Mouse (Mus musculus): ENCODE data around the gene Rnf183. TPM values are rescaled to one million over a fixed set of nuclear protein-coding genes. Genes with fewer than 3 reads are reported as not detected.

The Rnf183 gene
- polyA plus RNA-seq, 1 experiment = 0.84 TPM

GRCm38 (mm10) chr4:62429616-62430015 is 5.4 kb downstream of the Rnf183 start:
- TF ChIP-seq FOSL1 (IDR thresholded peaks at IDR 0.05; ENCODE audit: insufficient read depth, low read length, poor library complexity, severe bottlenecking) (no peak), CEBPB (IDR thresholded peaks at IDR 0.05; ENCODE audit: low read depth) (no peak), CTCF (IDR thresholded peaks at IDR 0.05; ENCODE audit: control insufficient read depth, insufficient read depth, insufficient read length) (no peak), MAX (IDR thresholded peaks at IDR 0.05) (no peak), USF1 (IDR thresholded peaks at IDR 0.05; ENCODE audit: low read depth) (no peak), MYOG (IDR thresholded peaks at IDR 0.05; ENCODE audit: control insufficient read depth, extremely low read depth, insufficient read length) (no peak), MYOD1 (IDR thresholded peaks at IDR 0.05; ENCODE audit: control insufficient read depth, insufficient read length, low read depth) (no peak)
- H3K27me3 ChIP-seq (ENCODE audit: control insufficient read depth, insufficient read depth, insufficient read length) = no peaks in the 10 kb centered on the region
- no peaks in the 10 kb centered on the region for H3K79me2 ChIP-seq (ENCODE audit: control insufficient read depth, insufficient read depth)
- H3K4me3 ChIP-seq (ENCODE audit: insufficient read depth, poor library complexity, severe bottlenecking) = no peak overlapping the region
- peaks cover 7% of the 10 kb centered on the region for H3K36me3 ChIP-seq (ENCODE audit: control insufficient read depth, insufficient read depth)
- no peak overlapping the region for H3ac ChIP-seq (ENCODE audit: control insufficient read depth, insufficient read length, low read depth)
- no peaks in the 10 kb centered on the region for H3K79me3 ChIP-seq (ENCODE audit: low read depth)

- H3ac ChIP-seq (ENCODE audit: control insufficient read depth, insufficient read length, low read depth) = no peak overlapping the region
- H3K4me3 ChIP-seq (ENCODE audit: insufficient read depth, poor library complexity, severe bottlenecking) = no peak overlapping the region
- TF ChIP-seq MYOG (IDR thresholded peaks at IDR 0.05; ENCODE audit: control insufficient read depth, extremely low read depth, insufficient read length) (no peak), CEBPB (IDR thresholded peaks at IDR 0.05; ENCODE audit: low read depth) (no peak), MAX (IDR thresholded peaks at IDR 0.05) (no peak), USF1 (IDR thresholded peaks at IDR 0.05; ENCODE audit: low read depth) (no peak), CTCF (IDR thresholded peaks at IDR 0.05; ENCODE audit: control insufficient read depth, insufficient read depth, insufficient read length) (no peak), FOSL1 (IDR thresholded peaks at IDR 0.05; ENCODE audit: insufficient read depth, low read length, poor library complexity, severe bottlenecking) (no peak), MYOD1 (IDR thresholded peaks at IDR 0.05; ENCODE audit: control insufficient read depth, insufficient read length, low read depth) (no peak)
- no peaks in the 10 kb centered on the region for H3K79me3 ChIP-seq (ENCODE audit: low read depth)
- peaks cover 22% of the 10 kb centered on the region for H3K36me3 ChIP-seq (ENCODE audit: control insufficient read depth, insufficient read depth)
- H3K79me2 ChIP-seq (ENCODE audit: control insufficient read depth, insufficient read depth) = no peaks in the 10 kb centered on the region
- H3K27me3 ChIP-seq (ENCODE audit: control insufficient read depth, insufficient read depth, insufficient read length) = no peaks in the 10 kb centered on the region
Observed at GRCm38 (mm10) chr4:62427978-62428758, 6.9 kb downstream of the Rnf183 start.

- Histone ChIP-seq H3ac (ENCODE audit: control insufficient read depth, insufficient read length, low read depth) (no peak overlapping the region), H3K4me3 (ENCODE audit: insufficient read depth, poor library complexity, severe bottlenecking) (no peak overlapping the region), H3K79me2 (ENCODE audit: control insufficient read depth, insufficient read depth) (no peaks in the 10 kb centered on the region), H3K27me3 (ENCODE audit: control insufficient read depth, insufficient read depth, insufficient read length) (no peaks in the 10 kb centered on the region), H3K79me3 (ENCODE audit: low read depth) (no peaks in the 10 kb centered on the region), H3K36me3 (ENCODE audit: control insufficient read depth, insufficient read depth) (peaks cover 44% of the 10 kb centered on the region)
- no peak for TF ChIP-seq MYOG (IDR thresholded peaks at IDR 0.05; ENCODE audit: control insufficient read depth, extremely low read depth, insufficient read length)
- TF ChIP-seq CEBPB (IDR thresholded peaks at IDR 0.05; ENCODE audit: low read depth) = no peak
- TF ChIP-seq MYOD1 (IDR thresholded peaks at IDR 0.05; ENCODE audit: control insufficient read depth, insufficient read length, low read depth) = no peak
- no peak for TF ChIP-seq CTCF (IDR thresholded peaks at IDR 0.05; ENCODE audit: control insufficient read depth, insufficient read depth, insufficient read length)
- TF ChIP-seq MAX (IDR thresholded peaks at IDR 0.05) = no peak
- no peak for TF ChIP-seq USF1 (IDR thresholded peaks at IDR 0.05; ENCODE audit: low read depth)
- TF ChIP-seq FOSL1 (IDR thresholded peaks at IDR 0.05; ENCODE audit: insufficient read depth, low read length, poor library complexity, severe bottlenecking) = no peak
Observed at GRCm38 (mm10) chr4:62425891-62426290, 9.2 kb downstream of the Rnf183 start.

- no peaks in the 10 kb centered on the region for H3K27me3 ChIP-seq (ENCODE audit: control insufficient read depth, insufficient read depth, insufficient read length)
- H3K79me2 ChIP-seq (ENCODE audit: control insufficient read depth, insufficient read depth) = no peaks in the 10 kb centered on the region
- TF ChIP-seq FOSL1 (IDR thresholded peaks at IDR 0.05; ENCODE audit: insufficient read depth, low read length, poor library complexity, severe bottlenecking) = no peak
- TF ChIP-seq CEBPB (IDR thresholded peaks at IDR 0.05; ENCODE audit: low read depth) = no peak
- TF ChIP-seq MAX (IDR thresholded peaks at IDR 0.05) = no peak
- no peak for TF ChIP-seq CTCF (IDR thresholded peaks at IDR 0.05; ENCODE audit: control insufficient read depth, insufficient read depth, insufficient read length)
- TF ChIP-seq USF1 (IDR thresholded peaks at IDR 0.05; ENCODE audit: low read depth) = no peak
- peaks cover 1% of the 10 kb centered on the region for H3K79me3 ChIP-seq (ENCODE audit: low read depth)
- H3K4me3 ChIP-seq (ENCODE audit: insufficient read depth, poor library complexity, severe bottlenecking) = no peak overlapping the region
- peaks cover 95% of the 10 kb centered on the region for H3K36me3 ChIP-seq (ENCODE audit: control insufficient read depth, insufficient read depth)
- no peak overlapping the region for H3ac ChIP-seq (ENCODE audit: control insufficient read depth, insufficient read length, low read depth)
Observed at GRCm38 (mm10) chr4:62419091-62419490, 16.0 kb downstream of the Rnf183 start.

GRCm38 (mm10) chr4:62418448-62418847 is 16.6 kb downstream of the Rnf183 start:
- Histone ChIP-seq H3K79me2 (ENCODE audit: control insufficient read depth, insufficient read depth) (peaks cover 2% of the 10 kb centered on the region), H3K27me3 (ENCODE audit: control insufficient read depth, insufficient read depth, insufficient read length) (no peaks in the 10 kb centered on the region), H3K36me3 (ENCODE audit: control insufficient read depth, insufficient read depth) (peaks cover 92% of the 10 kb centered on the region), H3K79me3 (ENCODE audit: low read depth) (peaks cover 1% of the 10 kb centered on the region), H3K4me3 (ENCODE audit: insufficient read depth, poor library complexity, severe bottlenecking) (no peak overlapping the region), H3ac (ENCODE audit: control insufficient read depth, insufficient read length, low read depth) (no peak overlapping the region)
- TF ChIP-seq CEBPB (IDR thresholded peaks at IDR 0.05; ENCODE audit: low read depth) (no peak), MYOG (IDR thresholded peaks at IDR 0.05; ENCODE audit: control insufficient read depth, extremely low read depth, insufficient read length) (no peak), CTCF (IDR thresholded peaks at IDR 0.05; ENCODE audit: control insufficient read depth, insufficient read depth, insufficient read length) (no peak), MAX (IDR thresholded peaks at IDR 0.05) (no peak), FOSL1 (IDR thresholded peaks at IDR 0.05; ENCODE audit: insufficient read depth, low read length, poor library complexity, severe bottlenecking) (no peak), USF1 (IDR thresholded peaks at IDR 0.05; ENCODE audit: low read depth) (no peak), MYOD1 (IDR thresholded peaks at IDR 0.05; ENCODE audit: control insufficient read depth, insufficient read length, low read depth) (no peak)

All from C2C12 (cell line).